Mouse (Mus musculus) c-Kit-positive CD71-negative TER-119-negative erythroid progenitor cells, embryonic 14.5 days (primary cell): Measurements from ENCODE around the gene Gm14412.
"Not testable (repeated sequence)": the region's sequence is repeated elsewhere in the genome, so short reads cannot be mapped to it uniquely, and the experiment has no call there.

Source experiments
- DNase-seq: peaks from one replicate; pipeline ENCODE4 v3.0.0-alpha.2; 2013; ENCODE audit warnings: low read depth

Gm14412 gene

GRCm38 (mm10) chr2:177324257-177324733 lies at the start of gene Gm14412:
Gene Gm14412 (minus strand): TSS chr2:177324307.
- not testable (repeated sequence) for DNase-seq

DNA sequence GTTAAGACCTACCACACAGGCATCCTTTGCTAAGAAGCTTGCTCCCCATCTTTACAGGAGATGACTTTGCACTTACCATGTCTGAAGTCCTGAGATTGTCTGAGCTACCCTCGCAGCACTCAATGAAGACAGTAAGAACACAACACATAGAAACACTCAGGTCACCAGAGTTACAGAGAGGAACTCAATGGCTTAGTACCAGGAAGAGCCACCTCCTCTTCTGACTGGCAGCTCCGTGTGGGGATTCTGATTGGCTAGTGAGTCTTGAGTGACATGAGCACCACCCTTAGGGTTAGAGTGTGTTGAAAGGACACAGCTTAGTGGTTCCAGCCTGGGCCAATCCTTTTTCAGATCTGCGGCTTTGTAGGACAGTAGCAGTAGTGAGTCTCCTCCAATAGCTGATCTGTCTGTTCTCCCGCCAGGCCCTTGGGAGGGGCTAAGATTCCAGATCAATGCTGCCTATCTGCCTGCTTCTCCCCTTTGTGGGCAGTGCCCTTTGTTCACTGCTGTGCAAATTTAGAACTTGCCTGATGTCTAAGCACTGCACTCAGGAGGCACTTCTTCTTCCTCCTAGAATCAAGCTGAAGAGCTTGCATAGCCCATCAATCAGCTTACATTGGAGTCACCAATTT lies 5.7 kb upstream of the Gm14412 start:
- not testable (repeated sequence) for DNase-seq

DNA sequence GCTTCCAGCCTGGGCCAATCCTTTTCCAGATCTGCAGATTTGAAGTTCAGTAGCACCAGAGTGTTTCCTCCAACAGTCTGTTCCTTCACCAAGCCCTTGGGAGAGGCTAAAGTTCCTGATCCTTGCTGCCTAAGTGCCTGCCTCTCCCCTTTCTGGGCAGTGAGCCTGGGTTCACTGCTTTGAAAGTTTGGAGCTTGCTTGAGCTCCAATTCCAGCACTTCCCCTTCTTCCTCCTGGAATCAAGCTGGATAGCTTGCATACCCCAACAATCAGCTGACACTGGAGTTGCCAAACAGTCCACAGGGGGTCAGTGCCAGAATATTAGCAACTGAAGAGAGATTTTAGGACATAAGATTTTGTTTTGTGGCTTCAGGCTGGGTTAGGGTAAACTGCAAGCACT lies 2.7 kb downstream of the Gm14412 start:
- DNase-seq: not testable (repeated sequence)

GRCm38 (mm10) chr2:177320786-177321320 lies 3.3 kb downstream of the Gm14412 start:
- DNase-seq: not testable (repeated sequence)

DNA sequence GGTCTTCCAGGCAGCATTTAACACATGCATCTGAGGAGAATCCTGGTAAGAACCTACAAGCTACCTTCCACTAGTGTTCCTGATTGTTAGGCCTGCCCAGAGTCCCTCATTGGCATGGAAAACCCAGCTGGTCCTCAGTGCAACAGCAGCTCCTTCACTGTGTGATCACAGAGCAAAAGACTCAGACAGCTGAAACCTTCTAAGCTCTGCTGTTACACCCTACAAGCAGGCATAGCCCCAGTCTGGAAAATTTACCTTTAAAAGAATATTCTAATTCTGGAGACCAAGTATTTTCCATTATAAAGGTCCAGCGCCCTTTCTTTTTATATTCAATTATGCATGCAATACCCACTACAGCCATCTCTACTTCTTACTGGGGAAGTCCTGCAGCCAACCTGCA lies 5.1 kb downstream of the Gm14412 start:
- DNase-seq: no peak

DNA sequence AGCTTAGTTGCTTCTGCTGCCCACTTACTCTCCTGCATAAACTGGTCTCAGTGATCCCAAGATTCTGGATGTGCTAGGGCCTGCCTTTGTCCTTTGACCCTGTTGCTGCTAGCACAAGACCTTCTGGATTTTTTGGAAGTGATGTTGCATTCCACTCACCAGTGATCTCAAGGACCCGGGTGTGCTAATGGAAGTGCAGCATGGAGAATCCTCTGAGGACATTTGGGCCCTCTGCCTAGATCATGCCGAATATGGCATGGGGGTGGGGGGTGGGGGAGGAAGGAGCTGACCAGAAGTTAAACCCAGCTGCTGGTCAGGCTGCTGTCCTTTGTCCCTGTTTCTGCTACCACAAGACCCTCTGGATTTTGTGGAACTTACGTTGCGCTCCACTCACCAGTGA lies 14.5 kb downstream of the Gm14412 start:
- DNase-seq: not testable (repeated sequence)

DNA sequence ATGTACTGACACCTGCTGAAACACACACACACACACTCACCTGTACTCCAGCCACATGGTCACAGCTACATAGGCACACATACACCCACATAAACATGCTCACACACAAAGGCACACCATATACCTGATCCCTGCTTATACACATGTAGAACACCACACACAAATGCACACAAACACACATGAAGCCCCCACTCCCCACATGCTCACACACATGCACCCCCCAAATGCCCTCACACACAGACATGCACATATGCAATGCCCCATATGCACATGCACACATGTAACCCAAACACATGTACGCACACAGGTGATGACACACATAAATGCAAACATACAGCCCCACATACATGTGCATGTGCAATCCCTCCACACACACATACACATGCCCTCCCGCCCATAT lies 19.1 kb downstream of the Gm14412 start:
- DNase-seq: not testable (repeated sequence)

DNA sequence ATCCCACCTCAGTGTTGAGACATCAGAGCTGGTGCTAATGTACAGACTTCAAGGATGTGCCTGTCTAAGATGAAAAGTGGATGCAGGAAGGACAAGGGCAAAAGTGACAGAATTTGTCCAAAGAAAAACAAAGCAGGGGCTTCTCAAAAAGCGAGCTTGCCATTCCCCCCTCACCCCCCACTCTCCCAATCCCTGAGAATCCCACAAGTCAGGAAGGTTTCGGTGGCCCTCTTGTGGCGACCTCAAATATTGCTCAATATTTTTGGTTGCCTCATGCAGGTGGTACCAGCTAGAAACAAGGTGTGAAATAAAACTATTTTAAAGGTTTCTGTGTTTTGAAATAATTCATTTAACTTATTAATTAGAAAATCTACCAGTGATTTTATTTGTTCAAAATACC lies 40.4 kb downstream of the Gm14412 start:
- DNase-seq: not testable (repeated sequence)

- DNase-seq: not testable (repeated sequence)
These were observed 46.4 kb downstream of the Gm14412 start for GRCm38 (mm10) chr2:177277754-177278153.

- DNase-seq: not testable (repeated sequence)
These were observed 51.9 kb downstream of the Gm14412 start for GRCm38 (mm10) chr2:177272237-177272636.

GRCm38 (mm10) chr2:177266936-177267335 lies 57.2 kb downstream of the Gm14412 start, which contains the start of gene Gm14409:
Gene Gm14409 (minus strand): TSS chr2:177267036.
- DNase-seq: not testable (repeated sequence)
